Mouse (Mus musculus) testis, postnatal 10 days (tissue): Measurements from ENCODE around the gene Apmap.
A peak's percentile ranks its signal among the peaks of the same experiment; 100 is the strongest.
"Not testable (repeated sequence)": the region's sequence is repeated elsewhere in the genome, so short reads cannot be mapped to it uniquely, and the experiment has no call there.

Source experiments
- DNase-seq: peaks from one replicate; pipeline ENCODE4 v3.0.0; 2021; ENCODE audit warnings: low spot score

Gene Apmap

GRCm38 (mm10) chr2:150610097-150610496 is 1.7 kb upstream of the Apmap start:
- no peak for DNase-seq

GRCm38 (mm10) chr2:150608872-150609560 is 649 bp upstream of the Apmap start:
- DNase-seq, result peak; percentile 55

- DNase-seq, result no peak
Measured at GRCm38 (mm10) chr2:150607086-150607485, 1.3 kb downstream of the Apmap start.

- no peak for DNase-seq
Measured at GRCm38 (mm10) chr2:150604802-150605201, 3.6 kb downstream of the Apmap start.

- DNase-seq, result no peak
Measured at GRCm38 (mm10) chr2:150602166-150602565, 6.2 kb downstream of the Apmap start.

- no peak for DNase-seq
Measured at GRCm38 (mm10) chr2:150600263-150600662, 8.1 kb downstream of the Apmap start.

- DNase-seq, result no peak
Measured at GRCm38 (mm10) chr2:150595411-150596190, 12.8 kb downstream of the Apmap start.

GRCm38 (mm10) chr2:150589076-150589475 is 19.3 kb downstream of the Apmap start:
- DNase-seq, result no peak

GRCm38 (mm10) chr2:150579628-150580027 is 28.7 kb downstream of the Apmap start:
- no peak for DNase-seq

- no peak for DNase-seq
Measured at GRCm38 (mm10) chr2:150578603-150579002, 29.8 kb downstream of the Apmap start.

GRCm38 (mm10) chr2:150576256-150576655 is 32.1 kb downstream of the Apmap start:
- peak; percentile 21 for DNase-seq

GRCm38 (mm10) chr2:150572463-150572862 is 35.9 kb downstream of the Apmap start:
- no peak for DNase-seq

GRCm38 (mm10) chr2:150570761-150571160 is 37.6 kb downstream of the Apmap start:
- peak; percentile 7 for DNase-seq

GRCm38 (mm10) chr2:150569847-150570590 is 38.3 kb downstream of the Apmap start, which contains the start of gene Cst7:
Gene Cst7, plus strand, starts transcription at chr2:150570415.
- DNase-seq, result no peak

- no peak for DNase-seq
Measured at GRCm38 (mm10) chr2:150567051-150567450, 41.3 kb downstream of the Apmap start.

- no peak for DNase-seq
Measured at GRCm38 (mm10) chr2:150558568-150558967, 49.8 kb downstream of the Apmap start.

GRCm38 (mm10) chr2:150549576-150549975 is 58.8 kb downstream of the Apmap start:
- not testable (repeated sequence) for DNase-seq
